Mouse (Mus musculus): ENCODE data around the gene Gng7. TPM values are rescaled to one million over a fixed set of nuclear protein-coding genes. Genes with fewer than 3 reads are reported as not detected.

Gene Gng7
- polyA plus RNA-seq, 1 experiment from 2014 or later = 5.2 TPM

- Histone ChIP-seq H3K9me3 (replicated peaks; ENCODE audit: control insufficient read depth, low read length) (no peaks in the 10 kb centered on the region), H3K4me1 (ENCODE audit: control insufficient read depth, insufficient read depth, low read length) (peaks cover 17% of the 10 kb centered on the region), H3K9ac (ENCODE audit: low read length) (peak within 1 kb of the TSS; percentile 88), H3K4me3 (replicated peaks; ENCODE audit: low read length) (peak within 1 kb of the TSS; percentile 80), H3K4me2 (ENCODE audit: low read depth, low read length) (peak within 1 kb of the TSS; percentile 92), H3K27ac (ENCODE audit: low read length) (peak within 1 kb of the TSS; percentile 53), H3K27me3 (ENCODE audit: control insufficient read depth, insufficient read depth, low read length) (no peaks in the 10 kb centered on the region), H3K36me3 (ENCODE audit: control insufficient read depth, insufficient read depth, low read length) (peaks cover 2% of the 10 kb centered on the region)
- ATAC-seq (ENCODE audit: insufficient read depth, low FRiP score) = peak; percentile 97
- under 1% methylated on average over 72 of the region's 72 CpGs for WGBS
Observed at GRCm38 (mm10) chr10:80900318-80901247, 114.2 kb downstream of the Gng7 start, which contains the start of gene Timm13. TSS of gene Timm13 (minus strand) at chr10:80900969.

- no peak for ATAC-seq (ENCODE audit: insufficient read depth, low FRiP score)
- Histone ChIP-seq H3K9me3 (replicated peaks; ENCODE audit: control insufficient read depth, low read length) (no peaks in the 10 kb centered on the region), H3K9ac (ENCODE audit: low read length) (peak overlapping the region; percentile 88), H3K4me1 (ENCODE audit: control insufficient read depth, insufficient read depth, low read length) (peaks cover 17% of the 10 kb centered on the region), H3K36me3 (ENCODE audit: control insufficient read depth, insufficient read depth, low read length) (peaks cover 2% of the 10 kb centered on the region), H3K4me3 (replicated peaks; ENCODE audit: low read length) (peak overlapping the region; percentile 80), H3K27ac (ENCODE audit: low read length) (peak overlapping the region; percentile 53), H3K4me2 (ENCODE audit: low read depth, low read length) (peak overlapping the region; percentile 92), H3K27me3 (ENCODE audit: control insufficient read depth, insufficient read depth, low read length) (no peaks in the 10 kb centered on the region)
- WGBS = 13% methylated on average over 25 of the region's 25 CpGs
Observed at GRCm38 (mm10) chr10:80899591-80900317, 115.0 kb downstream of the Gng7 start.

GRCm38 (mm10) chr10:80899074-80899473 lies 115.7 kb downstream of the Gng7 start:
- H3K27ac ChIP-seq (ENCODE audit: low read length) = no peak overlapping the region
- H3K9ac ChIP-seq (ENCODE audit: low read length) = no peak overlapping the region
- ATAC-seq (ENCODE audit: insufficient read depth, low FRiP score) = no peak
- H3K4me1 ChIP-seq (ENCODE audit: control insufficient read depth, insufficient read depth, low read length) = peaks cover 17% of the 10 kb centered on the region
- peaks cover 2% of the 10 kb centered on the region; the same call in 1 of the 2 replicates for H3K36me3 ChIP-seq (ENCODE audit: control insufficient read depth, insufficient read depth, low read length)
- no peaks in the 10 kb centered on the region for H3K9me3 ChIP-seq (replicated peaks; ENCODE audit: control insufficient read depth, low read length)
- 0 out of 2 replicates have a peak overlapping the region, but pooled peaks have one; percentile 80 for H3K4me3 ChIP-seq (replicated peaks; ENCODE audit: low read length)
- H3K27me3 ChIP-seq (ENCODE audit: control insufficient read depth, insufficient read depth, low read length) = no peaks in the 10 kb centered on the region
- H3K4me2 ChIP-seq (ENCODE audit: low read depth, low read length) = no peak overlapping the region; the same call in 1 of the 2 replicates
- WGBS = 85% methylated on average over 8 of the region's 8 CpGs

Other genes starting within 250 kb of the Gng7 start
- 51.3 and 53.7 TPM in 2 replicates for gene Sf3a2, start 216.7 kb downstream of the Gng7 start, polyA plus RNA-seq (2015; fragmentation: Nextera tagmentation; extraction: Ambion mirVana)
- gene Plekhj1, start 216.3 kb downstream of the Gng7 start, polyA plus RNA-seq (2015; fragmentation: Nextera tagmentation; extraction: Ambion mirVana) = 102 and 114 TPM in 2 replicates
- gene Amh, start 209.7 kb downstream of the Gng7 start, polyA plus RNA-seq (2015; fragmentation: Nextera tagmentation; extraction: Ambion mirVana) = not detected in 2 replicates
- 0.65 and 8.4 TPM in 2 replicates for gene Jsrp1, start 201.4 kb downstream of the Gng7 start, polyA plus RNA-seq (2015; fragmentation: Nextera tagmentation; extraction: Ambion mirVana)
- gene Oaz1, start 188.3 kb downstream of the Gng7 start, polyA plus RNA-seq (2015; fragmentation: Nextera tagmentation; extraction: Ambion mirVana) = 1,560 and 1,582 TPM in 2 replicates
- gene Lingo3, start 170.9 kb downstream of the Gng7 start, polyA plus RNA-seq (2015; fragmentation: Nextera tagmentation; extraction: Ambion mirVana) = 0.05 and 0.12 TPM in 2 replicates
- 192 and 210 TPM in 2 replicates for gene Lsm7, start 159.7 kb downstream of the Gng7 start, polyA plus RNA-seq (2015; fragmentation: Nextera tagmentation; extraction: Ambion mirVana)
- gene Sppl2b, start 159.7 kb downstream of the Gng7 start, polyA plus RNA-seq (2015; fragmentation: Nextera tagmentation; extraction: Ambion mirVana) = 40.0 and 42.7 TPM in 2 replicates
- 0.06 TPM in 1 of 2 replicates, not detected in the other for gene Tmprss9, start 143.1 kb downstream of the Gng7 start, polyA plus RNA-seq (2015; fragmentation: Nextera tagmentation; extraction: Ambion mirVana)
- gene Timm13, start 114.0 kb downstream of the Gng7 start, polyA plus RNA-seq (2015; fragmentation: Nextera tagmentation; extraction: Ambion mirVana) = 288 and 309 TPM in 2 replicates
- gene Lmnb2, start 96.7 kb downstream of the Gng7 start, polyA plus RNA-seq (2015; fragmentation: Nextera tagmentation; extraction: Ambion mirVana) = 43.4 and 43.9 TPM in 2 replicates
- gene Gadd45b, start 84.9 kb downstream of the Gng7 start, polyA plus RNA-seq (2015; fragmentation: Nextera tagmentation; extraction: Ambion mirVana) = 34.8 and 40.9 TPM in 2 replicates
- 0.49 and 0.57 TPM in 2 replicates for gene Diras1, start 10.7 kb upstream of the Gng7 start, polyA plus RNA-seq (2015; fragmentation: Nextera tagmentation; extraction: Ambion mirVana)
- gene Slc39a3, start 22.5 kb upstream of the Gng7 start, polyA plus RNA-seq (2015; fragmentation: Nextera tagmentation; extraction: Ambion mirVana) = 18.2 and 20.9 TPM in 2 replicates
- gene Sgta, start 45.2 kb upstream of the Gng7 start, polyA plus RNA-seq (2015; fragmentation: Nextera tagmentation; extraction: Ambion mirVana) = 163 and 167 TPM in 2 replicates
- gene Thop1, start 55.1 kb upstream of the Gng7 start, polyA plus RNA-seq (2015; fragmentation: Nextera tagmentation; extraction: Ambion mirVana) = 55.4 and 64.4 TPM in 2 replicates
- 14.5 and 18.9 TPM in 2 replicates for gene Creb3l3, start 83.9 kb upstream of the Gng7 start, polyA plus RNA-seq (2015; fragmentation: Nextera tagmentation; extraction: Ambion mirVana)
- gene Map2k2, start 91.0 kb upstream of the Gng7 start, polyA plus RNA-seq (2015; fragmentation: Nextera tagmentation; extraction: Ambion mirVana) = 143 and 145 TPM in 2 replicates
- gene Zbtb7a, start 120.3 kb upstream of the Gng7 start, polyA plus RNA-seq (2015; fragmentation: Nextera tagmentation; extraction: Ambion mirVana) = 36.6 and 47.4 TPM in 2 replicates
- 34.8 and 35.8 TPM in 2 replicates for gene Pias4, start 153.0 kb upstream of the Gng7 start, polyA plus RNA-seq (2015; fragmentation: Nextera tagmentation; extraction: Ambion mirVana)
- 533 and 575 TPM in 2 replicates for gene Eef2, start 161.7 kb upstream of the Gng7 start, polyA plus RNA-seq (2015; fragmentation: Nextera tagmentation; extraction: Ambion mirVana)
- gene Dapk3, start 168.1 kb upstream of the Gng7 start, polyA plus RNA-seq (2015; fragmentation: Nextera tagmentation; extraction: Ambion mirVana) = 30.5 and 32.4 TPM in 2 replicates
- not detected in 2 replicates for gene 4930442H23Rik, start 168.9 kb upstream of the Gng7 start, polyA plus RNA-seq (2015; fragmentation: Nextera tagmentation; extraction: Ambion mirVana)
- 0.57 TPM in 1 of 2 replicates, not detected in the other for gene Nmrk2, start 187.1 kb upstream of the Gng7 start, polyA plus RNA-seq (2015; fragmentation: Nextera tagmentation; extraction: Ambion mirVana)
- 1.5 TPM in 2 replicates for gene Atcay, start 215.9 kb upstream of the Gng7 start, polyA plus RNA-seq (2015; fragmentation: Nextera tagmentation; extraction: Ambion mirVana)
- gene Zfr2, start 218.2 kb upstream of the Gng7 start, polyA plus RNA-seq (2015; fragmentation: Nextera tagmentation; extraction: Ambion mirVana) = 5.3 and 5.9 TPM in 2 replicates
- gene Matk, start 238.0 kb upstream of the Gng7 start, polyA plus RNA-seq (2015; fragmentation: Nextera tagmentation; extraction: Ambion mirVana) = 3.6 and 4.2 TPM in 2 replicates

Data from stomach, embryonic 16.5 days (tissue).